Mouse (Mus musculus) testis, adult 2 months (tissue): ENCODE results near the gene Cryge.

Experiments
- CTCF ChIP-seq: fragments of 200-500 bp; IDR thresholded peaks from 2 replicates; pipeline ENCODE4 v1.5.1; 2012; ENCODE audit warnings: low read depth, mild to moderate bottlenecking, inconsistent platforms, low read length, moderate library complexity; ENCODE audit not compliant: control insufficient read depth, insufficient read depth, insufficient replicate concordance
- POLR2A ChIP-seq: fragments of 200-500 bp; IDR thresholded peaks from 2 replicates; pipeline ENCODE4 v1.6.1; 2012; ENCODE audit warnings: low read depth, mild to moderate bottlenecking, inconsistent platforms, low read length, moderate library complexity; ENCODE audit not compliant: control insufficient read depth

DNA sequence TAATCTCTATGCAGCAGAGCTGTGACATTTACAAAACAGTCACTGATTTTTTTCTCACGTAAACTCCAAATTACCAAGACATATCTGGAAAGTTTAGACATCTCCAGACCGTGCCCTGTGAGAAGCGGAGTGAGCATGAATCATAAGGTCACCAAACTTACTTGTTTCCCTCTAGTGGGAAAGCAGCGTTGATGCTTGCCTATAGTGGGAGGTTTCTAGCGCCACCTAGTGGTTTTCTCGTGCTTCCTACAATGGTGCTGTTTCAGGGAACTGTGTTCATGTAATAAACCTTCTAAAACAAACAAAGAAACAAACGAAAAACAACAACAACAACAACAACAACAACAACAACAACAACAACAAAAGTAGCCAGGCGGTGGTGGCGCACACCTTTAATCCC lies 40.8 kb downstream of the Cryge start:
- TF ChIP-seq POLR2A (no peak), CTCF (no peak)
